Mouse (Mus musculus) stomach, postnatal 0 days (tissue): Measurements from ENCODE around the gene Car11. TPM values are rescaled to one million over a fixed set of nuclear protein-coding genes. Genes with fewer than 3 reads are reported as not detected.

ENCODE experiments used
- ATAC-seq: fragments of 200-750 bp; cut with Nextera tagmentation; 2 replicates; pipeline ENCODE4 v1.8.0; 2017; ENCODE audit not compliant: low FRiP score, low TSS enrichment
- DNase-seq: peaks from one replicate; pipeline ENCODE4 v3.0.0-alpha.2; 2016; ENCODE audit warnings: low spot score
- H3K27ac ChIP-seq: fragments of 300-500 bp; sonication (generic); replicated peaks from 2 replicates; pipeline ENCODE4 v1.5.1; 2014; ENCODE audit warnings: mild to moderate bottlenecking, control low read depth
- H3K27me3 ChIP-seq: fragments of 300-500 bp; sonication (generic); 2 replicates; pipeline ENCODE4 v1.6.1; 2014; ENCODE audit warnings: low read length; ENCODE audit not compliant: control insufficient read depth, insufficient read depth
- H3K36me3 ChIP-seq: fragments of 300-500 bp; sonication (generic); 2 replicates; pipeline ENCODE4 v1.6.1; 2014; ENCODE audit warnings: low read length, mixed read lengths; ENCODE audit not compliant: control insufficient read depth, insufficient read depth
- H3K4me1 ChIP-seq: fragments of 300-500 bp; sonication (generic); replicated peaks from 2 replicates; pipeline ENCODE4 v1.6.1; 2014; ENCODE audit warnings: antibody characterized with exemption; ENCODE audit not compliant: control insufficient read depth, insufficient read depth
- H3K4me2 ChIP-seq: fragments of 300-500 bp; sonication (generic); replicated peaks from 2 replicates; pipeline ENCODE4 v1.6.1; 2014; ENCODE audit warnings: low read depth, mild to moderate bottlenecking, control low read depth, moderate library complexity
- H3K4me3 ChIP-seq: fragments of 300-500 bp; sonication (generic); 2 replicates; pipeline ENCODE4 v1.5.1; 2014; ENCODE audit warnings: low read depth, low read length, control low read depth
- H3K9ac ChIP-seq: fragments of 300-500 bp; sonication (generic); 2 replicates; pipeline ENCODE4 v1.6.1; 2014; ENCODE audit warnings: mild to moderate bottlenecking, low read length, control low read depth, mixed read lengths
- H3K9me3 ChIP-seq: fragments of 300-500 bp; sonication (generic); 2 replicates; pipeline ENCODE4 v1.6.1; 2016; ENCODE audit warnings: low read length; ENCODE audit not compliant: control insufficient read depth
- CTCF ChIP-seq: IDR thresholded peaks from 2 replicates; pipeline ENCODE4 v1.5.1; 2016; ENCODE audit warnings: antibody characterized with exemption, low read depth, mild to moderate bottlenecking, moderate library complexity
- EP300 ChIP-seq: optimal IDR thresholded peaks from 2 replicates; pipeline ENCODE3; 2016; ENCODE audit warnings: antibody characterized with exemption
- WGBS: fragments of 180-500 bp; shearing (Covaris S2); extraction: QIAGEN DNeasy Blood & Tissue Kit; methylation state at CpG from one replicate; pipeline ENCODE4 v1.1.7; 2014; 5-methylcytosine and 5-hydroxymethylcytosine counted together
- polyA plus RNA-seq: library from polyadenylated mRNA; unstranded; fragments of >200 nt; fragmentation: Nextera tagmentation; extraction: Ambion mirVana; gene quantifications from 2 replicates; pipeline ENCODE4 v1.2.1, GENCODE M21; 2015

The Car11 gene
- polyA plus RNA-seq, 1 experiment from 2014 or later: 2.7 TPM

DNA sequence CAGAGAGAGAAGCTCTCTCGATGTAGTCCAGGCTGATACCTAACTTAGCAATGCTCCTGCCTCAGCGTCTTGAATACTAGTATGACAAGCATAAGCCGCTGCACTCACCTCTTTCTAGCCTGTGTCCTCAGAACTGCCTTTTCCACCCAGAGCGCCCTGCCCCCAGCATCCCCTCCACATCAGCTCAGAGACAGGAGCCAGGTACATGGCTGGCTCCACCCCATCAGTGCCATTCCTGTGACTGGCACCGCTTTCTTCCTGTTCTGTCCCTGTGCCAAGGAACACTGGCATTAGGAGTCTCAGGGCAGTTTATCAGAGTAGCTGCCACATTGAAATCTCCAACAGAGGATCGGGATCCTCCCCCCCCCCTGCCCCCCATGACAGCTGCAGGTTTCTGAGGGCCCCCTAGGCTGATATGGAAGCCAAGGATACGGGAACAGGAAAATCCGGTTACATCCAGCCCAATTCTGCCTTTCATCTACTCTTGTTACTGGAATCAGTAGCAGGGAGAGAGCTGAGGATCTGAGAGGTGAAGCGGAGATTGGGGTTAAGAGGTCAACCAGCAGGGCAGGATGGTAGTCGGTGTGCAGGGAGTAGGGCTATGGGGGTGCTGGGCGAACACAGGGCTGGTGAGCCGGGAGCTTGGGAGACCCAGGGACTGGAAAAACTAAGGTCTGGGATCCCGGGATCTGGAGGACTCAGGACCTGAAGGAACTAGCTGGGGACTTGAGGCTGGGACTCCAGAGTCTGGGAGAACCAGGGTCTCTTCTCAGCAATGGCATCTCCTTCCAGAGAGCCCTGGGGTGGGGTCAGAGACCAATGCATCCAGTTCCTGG lies 34.1 kb upstream of the Car11 start:
- 48% methylated on average over 13 of the region's 13 CpGs for WGBS
- H3K27me3 ChIP-seq: no peaks in the 10 kb centered on the region

DNA sequence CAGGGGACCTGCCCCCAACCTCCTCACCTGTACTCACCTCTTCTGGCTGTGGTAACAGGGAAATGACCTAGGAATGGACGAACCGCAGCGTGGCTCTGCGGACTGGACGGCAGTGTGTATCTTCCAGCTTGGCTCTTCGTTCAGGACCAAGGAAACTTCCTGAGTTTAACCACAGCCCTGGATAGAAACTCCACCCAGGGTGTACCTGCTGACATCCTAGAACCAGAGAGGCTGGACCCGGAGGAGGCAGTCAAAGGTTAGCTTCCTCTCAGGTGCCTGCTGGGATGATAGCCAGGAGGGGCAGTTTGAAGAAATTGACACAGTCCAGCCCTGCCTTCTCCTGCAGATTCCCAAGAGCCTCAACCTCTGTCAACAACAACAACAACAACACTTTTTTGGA lies 33.5 kb upstream of the Car11 start, which contains the start of gene Fut2:
Gene Fut2 (minus strand): TSS at position 234 of the 400 bp plus-strand sequence.
- H3K27me3 ChIP-seq: no peaks in the 10 kb centered on the region
- 73% methylated on average over 7 of the region's 7 CpGs for WGBS
- no peak for TF ChIP-seq CTCF
- no peak for TF ChIP-seq EP300

More for the DNA sequence above, 34.1 kb upstream of the Car11 start:
- Histone ChIP-seq H3K27ac (peak overlapping the region; percentile 89), H3K36me3 (no peaks in the 10 kb centered on the region), H3K9me3 (no peaks in the 10 kb centered on the region), H3K4me1 (peaks cover 2% of the 10 kb centered on the region; the same call in 1 of the 2 replicates), H3K4me3 (peak overlapping the region; percentile 37), H3K9ac (peak overlapping the region; percentile 60), H3K4me2 (peak overlapping the region; percentile 45)
- TF ChIP-seq EP300: no peak
- TF ChIP-seq CTCF: no peak
- DNase-seq: peak; percentile 70
- ATAC-seq: peak; percentile 60

DNA sequence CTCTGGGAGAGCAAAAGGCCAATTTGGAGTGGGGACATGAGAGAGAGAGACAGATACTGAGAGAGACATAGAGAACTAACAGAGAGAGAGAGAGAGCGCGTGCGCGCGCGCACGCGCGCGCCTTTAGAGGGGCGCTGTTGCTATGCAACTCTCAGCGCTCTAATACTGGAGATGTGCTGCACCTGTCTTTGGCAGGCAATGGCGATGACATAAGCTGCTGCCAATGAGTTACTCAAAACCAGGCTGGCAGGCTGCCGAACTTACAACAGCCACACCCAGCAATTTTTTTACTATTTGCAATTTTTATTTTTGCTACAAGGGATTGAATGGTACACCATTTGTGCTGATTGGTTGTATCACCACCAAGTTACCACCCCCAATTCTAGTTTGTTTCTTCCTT lies 31.9 kb upstream of the Car11 start:
- no peak for TF ChIP-seq EP300
- no peak for TF ChIP-seq CTCF
- Histone ChIP-seq H3K4me2 (no peak overlapping the region), H3K4me1 (peaks cover 2% of the 10 kb centered on the region; the same call in 1 of the 2 replicates), H3K27ac (no peak overlapping the region), H3K4me3 (no peak overlapping the region), H3K36me3 (no peaks in the 10 kb centered on the region), H3K9ac (no peak overlapping the region), H3K9me3 (no peaks in the 10 kb centered on the region), H3K27me3 (no peaks in the 10 kb centered on the region)
- DNase-seq: peak; percentile 53
- no peak for ATAC-seq
- 60% methylated on average over 14 of the region's 14 CpGs for WGBS

More for the DNA sequence above, 33.5 kb upstream of the Car11 start, which contains the start of gene Fut2:
- H3K4me3 ChIP-seq: peak within 1 kb of the TSS; percentile 37
- peak; percentile 62 for DNase-seq
- H3K4me2 ChIP-seq: peak within 1 kb of the TSS; percentile 45
- peak; percentile 71 for ATAC-seq
- H3K36me3 ChIP-seq: no peaks in the 10 kb centered on the region
- H3K9me3 ChIP-seq: no peaks in the 10 kb centered on the region
- peaks cover 2% of the 10 kb centered on the region; the same call in 1 of the 2 replicates for H3K4me1 ChIP-seq
- H3K9ac ChIP-seq: peak within 1 kb of the TSS; percentile 60
- peak within 1 kb of the TSS; percentile 89 for H3K27ac ChIP-seq

DNA sequence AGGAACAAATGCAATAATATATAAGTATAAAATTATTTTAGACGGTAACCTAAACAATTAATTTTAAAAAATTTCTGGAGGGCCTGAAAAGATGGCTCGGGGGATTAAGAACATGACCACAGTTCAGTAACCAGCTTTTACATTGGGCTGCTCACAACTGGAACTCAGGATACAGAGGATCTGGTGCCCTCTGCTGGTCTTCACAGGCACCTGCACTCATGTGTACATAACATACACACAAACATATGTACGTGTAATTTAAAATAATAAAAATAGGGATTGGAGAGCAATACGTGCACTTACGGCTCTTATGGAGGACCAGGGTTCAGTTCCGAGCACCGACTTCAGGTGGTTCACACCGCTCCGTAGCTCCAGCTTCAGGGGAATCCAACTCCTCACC lies 30.7 kb upstream of the Car11 start:
- ATAC-seq (no peak), DNase-seq (no peak)
- no peak overlapping the region for H3K27ac ChIP-seq
- H3K4me1 ChIP-seq: peaks cover 2% of the 10 kb centered on the region; the same call in 1 of the 2 replicates
- 96% methylated on average over 9 of the region's 9 CpGs for WGBS
- H3K9ac ChIP-seq: no peak overlapping the region
- TF ChIP-seq CTCF: peak; percentile 56
- no peak for TF ChIP-seq EP300
- no peaks in the 10 kb centered on the region for H3K27me3 ChIP-seq
- H3K36me3 ChIP-seq: no peaks in the 10 kb centered on the region
- H3K4me3 ChIP-seq: no peak overlapping the region
- no peak overlapping the region for H3K4me2 ChIP-seq
- no peaks in the 10 kb centered on the region for H3K9me3 ChIP-seq

DNA sequence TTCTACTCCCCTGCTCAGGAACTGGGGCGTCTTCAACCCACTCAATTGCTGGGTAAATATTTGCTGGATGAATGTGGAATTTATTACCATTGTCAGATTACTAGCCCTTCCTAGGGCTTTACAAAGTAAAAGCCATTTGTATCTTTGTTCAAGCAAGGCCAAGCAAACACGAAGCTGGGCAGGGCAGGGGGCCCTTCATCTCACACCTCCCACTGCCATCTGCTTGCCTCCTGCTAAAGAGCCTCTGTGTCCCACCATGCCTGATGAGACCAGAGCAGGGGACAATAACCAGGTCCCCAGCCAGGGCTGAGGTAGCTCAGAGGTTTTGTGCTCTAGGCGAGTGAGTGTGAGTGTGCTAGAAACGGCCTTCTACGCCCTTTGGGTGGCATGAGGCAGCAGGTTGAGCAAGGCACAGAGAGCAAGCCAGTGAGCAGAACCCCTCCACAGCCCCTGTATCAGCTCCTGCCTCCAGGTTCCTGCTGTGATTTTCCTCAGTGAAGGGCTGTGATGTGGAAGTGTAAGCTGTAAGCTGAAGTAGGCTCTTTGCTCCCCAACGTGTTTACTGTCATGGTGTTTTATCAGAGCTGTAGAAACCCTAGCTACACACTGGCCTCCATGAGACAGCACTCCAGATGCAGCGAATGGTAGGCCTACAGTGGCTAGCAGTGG lies 21.9 kb upstream of the Car11 start:
- no peak overlapping the region for H3K4me2 ChIP-seq
- H3K9me3 ChIP-seq: no peaks in the 10 kb centered on the region
- H3K4me1 ChIP-seq: no peaks in the 10 kb centered on the region
- H3K27ac ChIP-seq: peak overlapping the region; percentile 81
- H3K36me3 ChIP-seq: no peaks in the 10 kb centered on the region
- WGBS: 45% methylated on average over 7 of the region's 7 CpGs
- DNase-seq (peak; percentile 64), ATAC-seq (no peak)
- H3K9ac ChIP-seq: no peak overlapping the region
- TF ChIP-seq CTCF (no peak), EP300 (no peak)
- H3K4me3 ChIP-seq: no peak overlapping the region
- no peaks in the 10 kb centered on the region for H3K27me3 ChIP-seq
